Mouse (Mus musculus): Measurements from ENCODE around the gene Olfr1110.
"Not testable (repeated sequence)": the region's sequence is repeated elsewhere in the genome, so short reads cannot be mapped to it uniquely, and the experiment has no call there.

The Olfr1110 gene

DNA sequence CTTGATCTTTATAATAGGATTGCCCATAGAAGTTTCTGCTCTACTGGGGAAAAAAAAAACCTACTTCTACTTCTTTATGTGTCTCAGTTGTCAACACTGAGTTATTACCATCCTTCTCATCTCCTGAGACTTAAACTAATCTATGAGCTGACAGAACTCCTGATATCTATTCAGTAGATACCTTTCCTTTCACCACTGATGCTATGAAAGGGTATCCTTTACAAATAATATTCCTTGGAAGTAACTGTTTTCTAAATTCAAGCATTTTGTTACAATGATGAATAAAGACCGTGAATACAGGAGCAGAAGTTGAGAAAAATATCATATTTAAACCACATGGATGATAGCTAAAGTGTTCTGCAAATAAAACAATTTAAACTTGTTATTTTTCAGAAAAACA lies at the start of gene Olfr1110:
TSS of gene Olfr1110 (minus strand) at position 101 of the 400 bp plus-strand sequence.
- no peak for DNase-seq (ENCODE audit: low spot score in 2 of 2)

GRCm38 (mm10) chr2:87187498-87187897 lies 47.4 kb upstream of the Olfr1110 start, which contains the start of gene Olfr1112:
Gene Olfr1112 (plus strand): TSS chr2:87187798.
- no peak for DNase-seq (ENCODE audit: low spot score in 2 of 2)

DNA sequence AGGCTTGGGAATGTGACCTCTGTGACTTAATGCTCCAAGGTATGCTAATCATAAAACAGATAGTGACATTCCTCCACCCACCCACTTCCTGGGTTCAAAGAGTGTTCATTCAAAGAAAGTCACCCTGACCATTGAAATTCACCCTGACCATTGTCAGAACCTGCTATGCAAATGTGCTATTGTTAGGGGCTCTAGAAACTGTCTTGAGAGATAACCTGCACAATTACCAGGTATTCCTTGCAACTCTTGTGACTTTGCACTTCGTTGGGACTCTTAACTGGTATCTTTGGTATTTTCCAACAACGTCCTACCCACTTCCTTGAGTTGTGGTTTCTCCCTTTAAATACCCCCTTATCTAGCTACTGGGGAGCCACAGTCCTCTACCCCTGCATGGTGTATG lies 27.6 kb upstream of the Olfr1110 start:
- not testable (repeated sequence) for DNase-seq (ENCODE audit: low spot score in 2 of 2)

DNA sequence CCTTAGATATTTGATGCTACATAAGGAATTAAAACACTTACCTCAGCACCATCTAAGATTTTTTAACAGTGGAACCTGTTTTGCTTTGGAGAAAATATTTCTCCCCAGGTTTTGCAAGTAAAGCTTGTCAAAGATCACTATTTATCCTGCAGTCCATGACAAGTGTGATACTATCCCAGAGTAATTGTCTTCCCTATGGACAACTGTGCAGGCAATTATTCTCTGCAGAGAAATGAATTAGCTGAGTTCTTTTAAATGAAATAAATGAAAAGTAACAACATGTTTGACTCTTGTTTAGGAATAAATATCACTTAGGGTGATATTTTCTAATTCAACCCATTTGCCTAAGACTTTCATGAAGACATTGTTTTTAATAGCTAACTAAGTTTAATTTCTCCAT lies 12.4 kb upstream of the Olfr1110 start, which contains the start of gene Olfr1111:
TSS of gene Olfr1111 (minus strand) at position 101 of the 400 bp plus-strand sequence.
- DNase-seq (ENCODE audit: low spot score in 2 of 2) = no peak

GRCm38 (mm10) chr2:87114467-87114866 lies 25.6 kb downstream of the Olfr1110 start, which contains the start of gene Olfr259:
Gene Olfr259 (minus strand): TSS chr2:87114567.
- DNase-seq (ENCODE audit: low spot score in 2 of 2) = no peak

- DNase-seq (ENCODE audit: low spot score in 2 of 2) = no peak
These were observed 44.2 kb downstream of the Olfr1110 start, which contains the start of gene Olfr1109 for GRCm38 (mm10) chr2:87095908-87096307. Gene Olfr1109 (minus strand): TSS chr2:87096008.

All from spleen, postnatal 14 days (tissue).